Mouse (Mus musculus) mesoderm, embryonic 11.5 days (tissue): ENCODE data around the gene Tesk1.

ENCODE experiments used
- DNase-seq: peaks from one replicate; pipeline ENCODE4 v3.0.0-alpha.2; 2012; ENCODE audit warnings: low read depth, low spot score

The Tesk1 gene

GRCm38 (mm10) chr4:43441639-43442038, at the start of gene Tesk1:
Gene Tesk1, plus strand, starts transcription at chr4:43441939.
- DNase-seq, result no peak

GRCm38 (mm10) chr4:43394345-43394891, 47.3 kb upstream of the Tesk1 start:
- peak; percentile 38 for DNase-seq

GRCm38 (mm10) chr4:43395147-43395546, 46.6 kb upstream of the Tesk1 start:
- no peak for DNase-seq

GRCm38 (mm10) chr4:43395836-43396235, 45.9 kb upstream of the Tesk1 start:
- no peak for DNase-seq

GRCm38 (mm10) chr4:43396381-43396780, 45.4 kb upstream of the Tesk1 start:
- no peak for DNase-seq

GRCm38 (mm10) chr4:43398014-43398413, 43.7 kb upstream of the Tesk1 start:
- peak; percentile 9 for DNase-seq

- DNase-seq, result peak; percentile 8
Measured at GRCm38 (mm10) chr4:43398829-43399331, 42.9 kb upstream of the Tesk1 start.

- DNase-seq, result no peak
Measured at GRCm38 (mm10) chr4:43399391-43400131, 42.2 kb upstream of the Tesk1 start.

- peak; percentile 61 for DNase-seq
Measured at GRCm38 (mm10) chr4:43400976-43401375, 40.8 kb upstream of the Tesk1 start.

GRCm38 (mm10) chr4:43401486-43401885, 40.3 kb upstream of the Tesk1 start:
- no peak for DNase-seq

GRCm38 (mm10) chr4:43402212-43402611, 39.5 kb upstream of the Tesk1 start:
- DNase-seq, result no peak

- no peak for DNase-seq
Measured at GRCm38 (mm10) chr4:43404697-43405096, 37.0 kb upstream of the Tesk1 start.

- peak; percentile 91 for DNase-seq
Measured at GRCm38 (mm10) chr4:43406162-43406971, 35.4 kb upstream of the Tesk1 start.

- no peak for DNase-seq
Measured at GRCm38 (mm10) chr4:43407071-43407920, 34.4 kb upstream of the Tesk1 start.

- DNase-seq, result no peak
Measured at GRCm38 (mm10) chr4:43414761-43415160, 27.0 kb upstream of the Tesk1 start.

- no peak for DNase-seq
Measured at GRCm38 (mm10) chr4:43415221-43416070, 26.3 kb upstream of the Tesk1 start.

GRCm38 (mm10) chr4:43416071-43416490, 25.7 kb upstream of the Tesk1 start:
- DNase-seq, result no peak

GRCm38 (mm10) chr4:43417269-43418062, 24.3 kb upstream of the Tesk1 start:
- DNase-seq, result no peak

GRCm38 (mm10) chr4:43418450-43418849, 23.3 kb upstream of the Tesk1 start:
- no peak for DNase-seq
